Mouse (Mus musculus) heart, adult 18-20 months (tissue): ENCODE measurements around the gene Cacna2d3. TPM values are rescaled to one million over a fixed set of nuclear protein-coding genes. Genes with fewer than 3 reads are reported as not detected.

Experiments used
- DNase-seq, 2 experiments: peaks; one replicate each; pipeline ENCODE4 v3.0.0; 2021 to 2022; ENCODE audit warnings: mixed read lengths in 1 of 2
- total RNA-seq, 2 experiments: library from RNA; stranded (reverse); gene quantifications; 2 replicates each; pipeline ENCODE4 v1.2.3; 2021

Cacna2d3 gene
- total RNA-seq, 2 experiments from 2014 or later, result 0.67 to 1.1 TPM

GRCm38 (mm10) chr14:29643217-29643616, 78.4 kb downstream of the Cacna2d3 start:
- DNase-seq, result no peak

DNA sequence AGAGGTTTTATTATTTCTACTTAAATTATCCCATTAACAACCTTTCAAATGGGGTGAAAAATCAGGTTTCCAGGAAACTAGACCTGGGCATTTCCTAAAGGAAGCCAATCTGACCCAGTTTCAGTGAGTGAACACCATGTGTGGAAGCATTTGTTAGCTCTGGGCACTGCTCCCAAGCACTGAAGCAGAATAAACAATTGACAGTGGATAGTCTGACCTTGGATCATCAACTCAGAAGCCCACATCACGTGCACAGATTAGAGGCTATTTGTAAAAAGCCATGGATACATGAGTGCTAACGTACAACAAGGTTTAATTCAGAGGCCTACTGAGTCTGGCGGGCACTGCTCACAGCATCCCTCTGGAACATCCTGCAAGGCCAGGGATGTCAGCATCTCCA, 82.4 kb downstream of the Cacna2d3 start:
- DNase-seq, result no peak

DNA sequence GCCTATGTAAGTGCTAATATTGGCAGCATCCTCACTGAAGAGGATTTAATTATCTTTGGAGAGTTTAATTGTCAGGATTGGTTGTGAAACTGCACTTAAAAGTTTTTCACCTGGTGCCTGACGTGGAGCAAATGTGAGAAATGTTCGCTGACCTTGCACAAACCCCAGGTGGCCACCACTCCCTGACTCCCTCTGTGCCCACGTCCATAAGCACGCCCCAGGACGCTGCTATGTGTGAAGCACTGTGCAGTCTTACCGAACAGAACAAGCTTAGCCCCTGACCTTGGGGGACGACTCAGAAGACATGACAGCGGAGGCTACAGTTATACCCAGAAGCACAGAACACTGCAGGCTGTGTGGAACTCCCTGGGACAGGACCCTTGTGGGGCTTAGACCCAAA, 93.5 kb downstream of the Cacna2d3 start:
- DNase-seq, result no peak

DNA sequence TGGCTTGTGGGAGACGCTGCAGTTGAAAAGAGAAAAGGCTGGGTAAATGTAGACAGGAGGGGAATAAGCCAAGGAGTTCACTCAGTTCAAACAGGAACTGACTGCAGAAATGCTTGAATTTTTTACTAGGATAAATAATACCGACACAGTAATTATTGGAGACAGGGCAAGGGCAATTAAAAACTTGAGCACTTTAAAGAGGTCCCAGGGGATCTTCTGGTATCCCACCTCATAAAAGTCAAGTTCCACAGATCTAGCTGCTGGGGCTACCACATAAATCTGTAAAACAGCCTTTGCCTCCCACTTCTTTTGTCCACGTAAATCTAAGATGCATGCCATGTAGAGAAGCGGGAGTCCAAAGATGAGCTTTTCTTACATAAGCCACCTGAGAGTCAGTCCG, 109.2 kb downstream of the Cacna2d3 start:
- no peak for DNase-seq

DNA sequence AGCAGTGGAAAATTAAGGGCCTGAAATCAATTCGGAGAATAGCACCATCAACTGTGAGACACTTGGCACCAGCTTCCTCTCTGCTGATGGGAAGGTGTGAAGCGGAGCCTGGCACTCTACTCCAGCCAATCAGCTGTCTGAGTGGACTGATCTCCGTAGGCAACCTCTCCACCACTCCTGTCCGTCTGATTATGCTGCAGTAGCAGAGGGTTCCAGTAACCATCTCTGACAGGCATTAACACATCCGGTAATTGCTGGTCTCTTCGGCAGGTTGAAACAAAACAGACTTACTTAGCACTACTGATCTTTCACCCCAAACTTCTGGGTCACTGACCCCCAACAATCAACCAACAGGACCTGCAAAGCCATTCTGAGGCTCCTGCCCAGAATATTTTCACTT, 112.9 kb downstream of the Cacna2d3 start:
- DNase-seq, result no peak

DNA sequence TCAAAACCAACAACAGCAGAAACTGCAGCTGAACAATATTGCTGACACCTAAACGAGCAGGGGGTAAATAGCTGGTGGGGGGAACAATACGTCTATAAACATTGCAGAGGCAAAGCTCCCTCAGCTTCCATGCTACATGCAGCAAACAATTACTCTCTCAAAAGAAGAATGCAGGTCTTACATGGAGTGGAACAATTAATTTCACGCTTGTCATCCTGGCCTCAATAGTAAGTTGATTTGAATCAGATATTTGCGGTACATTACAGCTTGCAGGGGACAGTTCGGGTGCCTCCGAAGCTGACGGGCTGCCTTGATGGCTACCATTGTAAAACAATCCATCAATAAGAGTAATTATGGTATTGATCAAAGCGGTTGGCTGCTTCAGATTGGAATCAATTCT, 122.2 kb downstream of the Cacna2d3 start:
- no peak for DNase-seq

GRCm38 (mm10) chr14:29592896-29593295, 128.8 kb downstream of the Cacna2d3 start:
- DNase-seq, result no peak

GRCm38 (mm10) chr14:29589628-29590027, 132.0 kb downstream of the Cacna2d3 start:
- no peak for DNase-seq

DNA sequence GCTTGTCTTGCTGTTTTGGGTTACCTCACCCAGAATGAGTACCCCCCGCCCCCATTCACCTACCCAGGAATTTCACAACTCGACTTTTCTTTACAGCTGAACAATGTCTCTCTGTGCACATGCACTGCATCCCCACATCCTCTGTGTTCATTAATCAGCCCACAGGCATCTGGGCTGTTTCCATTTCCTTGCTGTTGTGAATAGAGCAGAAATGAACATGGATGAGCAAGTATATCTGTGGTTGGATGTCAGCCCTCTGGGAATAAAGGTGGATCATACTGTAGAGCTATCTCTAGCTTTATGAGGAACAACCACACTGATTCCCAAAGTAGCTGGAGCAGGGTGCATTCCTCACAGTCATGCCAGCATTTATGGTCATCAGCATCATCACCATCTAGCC, 139.7 kb downstream of the Cacna2d3 start:
- no peak for DNase-seq

- no peak for DNase-seq
Measured at GRCm38 (mm10) chr14:29577786-29578185, 143.9 kb downstream of the Cacna2d3 start.

DNA sequence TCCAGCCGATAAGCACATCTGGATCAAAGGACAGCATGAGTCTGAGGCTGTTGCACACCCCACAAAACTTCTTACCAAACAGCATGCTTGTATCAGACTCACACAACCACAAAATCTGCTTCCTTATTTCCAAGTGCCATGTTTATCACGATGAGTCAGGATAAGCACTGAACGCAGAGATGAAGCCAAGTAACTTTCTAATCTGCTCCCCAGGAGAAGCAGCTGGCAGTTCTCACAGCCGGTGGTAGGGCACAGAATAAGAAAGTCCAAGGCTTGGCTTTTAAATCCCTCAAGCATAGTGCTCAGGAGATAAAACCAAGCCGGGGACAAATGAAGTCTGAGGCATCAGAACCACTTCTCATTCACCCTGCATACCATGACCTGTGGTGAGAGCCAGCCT, 146.1 kb downstream of the Cacna2d3 start:
- no peak for DNase-seq

DNA sequence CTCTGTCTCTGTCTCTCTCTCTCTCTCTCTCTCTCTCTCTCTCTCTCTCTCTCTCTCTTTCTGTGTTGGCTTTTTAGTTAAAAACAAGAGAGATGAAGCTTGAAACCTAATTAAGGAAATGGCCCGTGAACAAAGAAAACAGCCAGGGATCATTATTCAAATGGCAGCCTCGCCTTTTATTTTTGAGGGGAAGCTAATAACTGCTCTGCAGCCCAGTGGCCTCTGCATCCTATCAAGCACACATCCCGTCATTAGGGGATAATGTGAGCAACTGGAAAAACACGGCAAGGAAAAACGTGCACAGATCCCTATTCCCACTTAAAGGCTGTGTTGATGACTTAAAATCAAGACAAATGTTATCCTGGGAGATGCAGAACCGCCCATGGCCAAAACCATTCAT, 159.0 kb downstream of the Cacna2d3 start:
- DNase-seq, result no peak

DNA sequence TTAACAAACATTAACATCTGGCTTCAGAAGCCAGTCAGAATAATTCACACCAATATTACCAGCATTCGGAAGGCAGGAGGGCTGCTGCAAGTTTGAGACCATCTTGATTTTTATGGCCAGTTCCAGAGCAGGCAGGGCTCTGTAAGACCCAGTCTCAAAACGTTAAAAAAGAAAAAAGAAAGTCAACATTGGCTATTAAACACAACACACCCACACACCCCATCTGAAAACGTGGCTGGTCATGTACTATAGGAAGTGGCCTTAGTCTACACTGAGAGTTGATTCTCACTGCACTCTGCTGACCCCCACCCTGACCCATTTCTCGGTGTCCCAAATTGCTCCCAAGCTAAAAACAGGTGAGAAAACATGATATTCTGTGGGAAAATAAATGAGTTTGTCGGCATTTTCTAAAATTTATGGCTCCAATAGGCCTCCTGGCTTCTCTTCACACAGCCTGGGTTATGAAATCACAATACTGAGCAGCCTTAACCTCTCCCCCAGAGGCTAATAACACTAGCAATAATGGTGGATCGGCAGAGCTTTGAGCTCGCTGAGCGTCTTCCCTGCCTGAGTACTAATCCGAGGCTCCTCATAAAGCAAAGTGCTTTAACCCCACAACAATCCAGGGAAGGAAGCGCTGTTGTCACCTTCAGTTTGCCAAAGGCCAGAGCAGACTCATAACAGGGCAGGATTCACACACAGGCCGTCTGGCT, 160.4 kb downstream of the Cacna2d3 start:
- no peak for DNase-seq

DNA sequence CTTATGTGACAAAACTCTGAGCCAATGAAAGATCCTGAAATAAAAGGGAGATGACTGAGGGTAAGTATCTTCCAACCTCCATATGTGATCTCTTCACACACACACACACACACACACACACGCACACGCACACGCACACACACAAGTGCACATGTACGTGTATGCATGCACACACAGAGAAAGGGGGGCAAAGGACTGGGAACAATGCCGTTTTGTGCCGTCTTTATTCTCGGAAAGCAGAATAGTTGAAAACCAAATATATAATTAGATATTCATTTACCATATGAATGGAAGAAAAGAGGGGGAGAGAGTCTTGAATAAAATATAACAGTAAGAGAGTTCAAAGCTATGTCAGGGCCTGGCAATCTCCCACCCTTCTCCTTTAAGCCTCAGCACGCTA, 163.2 kb downstream of the Cacna2d3 start:
- DNase-seq, result no peak

DNA sequence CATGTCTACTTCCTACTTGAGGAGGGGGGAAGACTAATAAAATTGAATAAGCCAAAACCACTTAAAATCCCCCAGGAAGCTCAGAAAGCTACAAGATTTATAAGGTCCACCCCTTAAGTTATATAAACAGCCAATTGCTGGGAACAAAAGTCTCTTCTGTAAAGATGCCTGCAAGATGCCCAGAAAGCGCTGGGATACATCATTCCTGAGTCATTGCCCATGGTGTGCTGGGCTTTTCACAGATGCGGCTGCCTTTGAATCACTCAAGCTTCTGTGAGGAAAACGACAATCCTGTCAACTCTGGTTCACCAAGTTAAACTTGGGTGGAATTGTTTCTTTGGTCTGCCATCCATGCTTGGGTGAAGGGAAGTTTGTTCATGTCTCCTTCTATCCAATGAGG, 165.5 kb downstream of the Cacna2d3 start:
- no peak for DNase-seq

DNA sequence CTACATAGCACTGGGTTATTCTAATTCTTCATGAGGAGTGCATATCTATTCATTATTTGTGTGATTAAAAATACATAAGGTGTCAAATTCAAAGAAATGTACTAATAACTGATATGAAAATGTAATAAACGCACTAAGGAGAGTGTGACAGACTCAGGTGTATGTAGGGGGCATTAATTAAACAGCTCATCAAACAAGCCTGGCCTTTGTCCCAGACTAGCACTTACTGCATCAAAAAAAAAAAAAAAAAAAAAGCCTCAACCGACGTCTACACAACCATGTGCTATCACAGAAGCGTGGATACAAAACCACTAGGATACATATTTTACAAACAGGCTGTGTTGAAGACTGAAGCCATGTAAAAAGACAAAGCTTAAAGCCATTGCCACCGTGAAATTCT, 169.2 kb downstream of the Cacna2d3 start:
- DNase-seq, result no peak

GRCm38 (mm10) chr14:29548646-29549045, 173.0 kb downstream of the Cacna2d3 start:
- DNase-seq, result no peak

- no peak for DNase-seq
Measured at GRCm38 (mm10) chr14:29530516-29530915, 191.1 kb downstream of the Cacna2d3 start.

- no peak for DNase-seq
Measured at GRCm38 (mm10) chr14:29528696-29529095, 193.0 kb downstream of the Cacna2d3 start.

DNA sequence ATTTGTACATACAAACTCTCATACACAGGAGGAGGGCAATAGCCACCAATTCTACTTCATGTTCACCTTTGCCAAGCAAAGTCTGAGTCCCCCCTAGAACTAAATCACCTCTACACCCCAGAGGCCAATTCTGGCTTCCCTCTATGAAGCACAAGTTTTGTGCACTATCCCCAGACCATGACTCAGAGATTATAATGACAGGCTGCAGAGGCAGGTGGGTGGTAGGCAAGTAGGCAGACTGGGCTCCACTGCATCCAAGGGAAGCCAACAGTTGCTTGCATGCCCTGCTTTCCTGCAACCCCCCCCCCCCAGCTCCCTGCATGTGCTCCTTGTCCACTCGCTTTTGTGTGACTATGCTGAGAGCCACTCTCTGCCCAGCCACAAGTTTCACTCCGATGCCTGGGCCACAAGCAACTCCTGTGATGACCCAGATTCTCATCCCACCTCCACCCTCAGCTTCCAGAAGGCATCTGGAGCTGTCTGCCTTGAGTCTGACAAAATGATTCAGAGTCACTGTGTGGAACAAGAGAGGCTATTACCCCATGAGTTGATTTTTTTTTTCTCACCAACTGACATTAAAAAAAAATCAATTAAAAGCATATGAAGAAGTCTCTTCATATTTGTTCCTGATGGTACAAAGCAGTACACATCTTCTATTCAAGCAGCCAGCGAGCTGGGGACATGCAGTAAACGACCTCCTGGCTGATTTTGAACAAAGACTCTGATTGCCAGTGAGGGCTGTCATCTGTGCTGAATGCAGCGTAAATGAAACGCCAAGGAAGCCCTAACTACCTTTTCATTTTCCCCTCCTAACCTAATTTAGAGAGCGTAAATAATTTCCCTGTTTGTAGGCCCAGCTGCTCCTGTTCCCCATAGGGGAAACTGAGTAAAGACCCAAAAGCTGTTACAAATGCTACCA, 201.7 kb downstream of the Cacna2d3 start:
- DNase-seq, result no peak

GRCm38 (mm10) chr14:29502667-29503066, 219.0 kb downstream of the Cacna2d3 start:
- DNase-seq, result no peak

DNA sequence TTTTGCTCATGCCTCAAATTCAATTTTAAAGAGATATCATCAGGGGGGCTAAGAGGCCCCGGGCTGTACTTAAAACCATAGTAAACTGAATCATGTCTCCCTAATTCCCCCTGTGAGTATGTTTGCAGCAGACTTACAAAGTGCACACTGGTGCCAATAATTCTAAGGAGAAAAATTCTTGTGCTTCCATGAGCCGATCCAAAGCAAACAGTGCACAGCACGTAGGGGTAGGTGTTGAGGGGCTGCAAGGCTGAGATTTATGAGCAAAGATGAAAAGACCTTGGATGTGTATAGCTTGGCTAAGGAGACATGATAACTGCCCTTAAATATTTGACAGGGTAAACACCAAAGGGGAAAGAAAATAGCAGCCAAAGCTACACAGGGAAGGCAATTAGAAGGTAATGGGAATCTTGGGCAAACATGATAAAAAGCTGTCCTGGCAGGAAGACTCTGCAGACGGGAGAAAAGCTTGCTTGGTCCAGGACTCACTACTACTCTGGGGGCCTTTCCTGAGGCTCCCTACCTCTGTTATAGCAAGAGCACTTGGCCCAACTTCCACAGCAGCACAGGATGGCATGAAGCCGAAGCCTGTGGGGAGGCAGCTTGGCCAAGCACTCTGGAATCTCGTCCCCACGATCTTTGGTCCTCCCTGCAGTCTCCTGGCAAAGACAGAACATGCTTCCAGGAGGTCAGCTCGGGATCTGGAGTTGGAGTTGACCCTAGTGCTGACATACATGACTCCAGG, 222.9 kb downstream of the Cacna2d3 start:
- peak in 1 of 2 experiments; percentile 1 for DNase-seq

- DNase-seq, result no peak
Measured at GRCm38 (mm10) chr14:29496552-29496951, 225.1 kb downstream of the Cacna2d3 start.
